Mouse (Mus musculus): ENCODE results near the gene Mapk13. TPM values are rescaled to one million over a fixed set of nuclear protein-coding genes. Genes with fewer than 3 reads are reported as not detected.
"Not testable (repeated sequence)": the region's sequence is repeated elsewhere in the genome, so short reads cannot be mapped to it uniquely, and the experiment has no call there.

Mapk13 gene
- polyA plus RNA-seq, 1 experiment from 2014 or later: 259 TPM

- Histone ChIP-seq H3K4me2 (ENCODE audit: low read depth, low read length) (no peak overlapping the region), H3K36me3 (ENCODE audit: control insufficient read depth, insufficient read depth, low read length) (peaks cover 14% of the 10 kb centered on the region), H3K27me3 (replicated peaks; ENCODE audit: control insufficient read depth, insufficient read depth, low read length) (no peaks in the 10 kb centered on the region), H3K4me1 (ENCODE audit: control insufficient read depth, insufficient read depth, low read length) (peaks cover 21% of the 10 kb centered on the region), H3K9ac (ENCODE audit: low read depth, low read length) (no peak overlapping the region), H3K9me3 (ENCODE audit: control insufficient read depth, low read length) (no peaks in the 10 kb centered on the region), H3K4me3 (ENCODE audit: low read length) (no peak overlapping the region), H3K27ac (ENCODE audit: low read length) (no peak overlapping the region)
- 86% methylated on average over 6 of the region's 6 CpGs for WGBS
- ATAC-seq: no peak
Observed at GRCm38 (mm10) chr17:28804973-28805372, 35.9 kb downstream of the Mapk13 start.

GRCm38 (mm10) chr17:28806770-28807169 lies 37.7 kb downstream of the Mapk13 start:
- peak overlapping the region; percentile 72 for H3K27ac ChIP-seq (ENCODE audit: low read length)
- H3K4me3 ChIP-seq (ENCODE audit: low read length): no peak overlapping the region
- ATAC-seq: peak; percentile 53
- H3K4me1 ChIP-seq (ENCODE audit: control insufficient read depth, insufficient read depth, low read length): peaks cover 21% of the 10 kb centered on the region
- H3K9me3 ChIP-seq (ENCODE audit: control insufficient read depth, low read length): no peaks in the 10 kb centered on the region
- WGBS: 77% methylated on average over 19 of the region's 19 CpGs
- 0 out of 2 replicates have a peak overlapping the region, but pooled peaks have one; percentile 27 for H3K9ac ChIP-seq (ENCODE audit: low read depth, low read length)
- peak overlapping the region; percentile 24; the same call in 1 of the 2 replicates for H3K4me2 ChIP-seq (ENCODE audit: low read depth, low read length)
- no peaks in the 10 kb centered on the region for H3K27me3 ChIP-seq (replicated peaks; ENCODE audit: control insufficient read depth, insufficient read depth, low read length)
- peaks cover 16% of the 10 kb centered on the region for H3K36me3 ChIP-seq (ENCODE audit: control insufficient read depth, insufficient read depth, low read length)

GRCm38 (mm10) chr17:28808714-28809113 lies 39.6 kb downstream of the Mapk13 start:
- peaks cover 21% of the 10 kb centered on the region for H3K36me3 ChIP-seq (ENCODE audit: control insufficient read depth, insufficient read depth, low read length)
- peak; percentile 27 for ATAC-seq

GRCm38 (mm10) chr17:28809175-28809831 lies 40.2 kb downstream of the Mapk13 start:
- Histone ChIP-seq H3K9me3 (ENCODE audit: control insufficient read depth, low read length) (no peaks in the 10 kb centered on the region), H3K4me3 (ENCODE audit: low read length) (no peak overlapping the region), H3K9ac (ENCODE audit: low read depth, low read length) (no peak overlapping the region; the same call in 1 of the 2 replicates), H3K4me1 (ENCODE audit: control insufficient read depth, insufficient read depth, low read length) (peaks cover 16% of the 10 kb centered on the region), H3K27ac (ENCODE audit: low read length) (peak overlapping the region; percentile 92), H3K4me2 (ENCODE audit: low read depth, low read length) (no peak overlapping the region), H3K27me3 (replicated peaks; ENCODE audit: control insufficient read depth, insufficient read depth, low read length) (no peaks in the 10 kb centered on the region), H3K36me3 (ENCODE audit: control insufficient read depth, insufficient read depth, low read length) (peaks cover 21% of the 10 kb centered on the region)
- WGBS: 78% methylated on average over 10 of the region's 10 CpGs
- peak; percentile 79 for ATAC-seq

More at GRCm38 (mm10) chr17:28808714-28809113, 39.6 kb downstream of the Mapk13 start:
- H3K4me1 ChIP-seq (ENCODE audit: control insufficient read depth, insufficient read depth, low read length): peaks cover 19% of the 10 kb centered on the region
- peak overlapping the region; percentile 92 for H3K27ac ChIP-seq (ENCODE audit: low read length)
- H3K27me3 ChIP-seq (replicated peaks; ENCODE audit: control insufficient read depth, insufficient read depth, low read length): no peaks in the 10 kb centered on the region
- 89% methylated on average over 8 of the region's 8 CpGs for WGBS
- no peak overlapping the region for H3K4me2 ChIP-seq (ENCODE audit: low read depth, low read length)
- H3K4me3 ChIP-seq (ENCODE audit: low read length): no peak overlapping the region
- no peaks in the 10 kb centered on the region for H3K9me3 ChIP-seq (ENCODE audit: control insufficient read depth, low read length)
- H3K9ac ChIP-seq (ENCODE audit: low read depth, low read length): no peak overlapping the region; the same call in 1 of the 2 replicates

GRCm38 (mm10) chr17:28812345-28812744 lies 43.2 kb downstream of the Mapk13 start:
- H3K27ac ChIP-seq (ENCODE audit: low read length): peak overlapping the region; percentile 87
- H3K9ac ChIP-seq (ENCODE audit: low read depth, low read length): no peak overlapping the region
- peaks cover 27% of the 10 kb centered on the region for H3K4me1 ChIP-seq (ENCODE audit: control insufficient read depth, insufficient read depth, low read length)
- peaks cover 22% of the 10 kb centered on the region for H3K36me3 ChIP-seq (ENCODE audit: control insufficient read depth, insufficient read depth, low read length)
- H3K9me3 ChIP-seq (ENCODE audit: control insufficient read depth, low read length): no peaks in the 10 kb centered on the region
- 62% methylated on average over 10 of the region's 10 CpGs for WGBS
- H3K27me3 ChIP-seq (replicated peaks; ENCODE audit: control insufficient read depth, insufficient read depth, low read length): no peaks in the 10 kb centered on the region
- no peak overlapping the region for H3K4me3 ChIP-seq (ENCODE audit: low read length)
- peak; percentile 68 for ATAC-seq
- H3K4me2 ChIP-seq (ENCODE audit: low read depth, low read length): no peak overlapping the region

GRCm38 (mm10) chr17:28814529-28815097 lies 45.5 kb downstream of the Mapk13 start:
- WGBS: 90% methylated on average over 18 of the region's 18 CpGs
- H3K4me3 ChIP-seq (ENCODE audit: low read length): no peak overlapping the region
- H3K27me3 ChIP-seq (replicated peaks; ENCODE audit: control insufficient read depth, insufficient read depth, low read length): no peaks in the 10 kb centered on the region
- H3K9ac ChIP-seq (ENCODE audit: low read depth, low read length): no peak overlapping the region
- no peak for ATAC-seq
- H3K4me2 ChIP-seq (ENCODE audit: low read depth, low read length): no peak overlapping the region
- H3K4me1 ChIP-seq (ENCODE audit: control insufficient read depth, insufficient read depth, low read length): peaks cover 25% of the 10 kb centered on the region
- H3K36me3 ChIP-seq (ENCODE audit: control insufficient read depth, insufficient read depth, low read length): peaks cover 35% of the 10 kb centered on the region
- peak overlapping the region; percentile 21; the same call in 1 of the 2 replicates for H3K27ac ChIP-seq (ENCODE audit: low read length)
- no peaks in the 10 kb centered on the region for H3K9me3 ChIP-seq (ENCODE audit: control insufficient read depth, low read length)

GRCm38 (mm10) chr17:28815384-28816004 lies 46.4 kb downstream of the Mapk13 start:
- H3K27me3 ChIP-seq (replicated peaks; ENCODE audit: control insufficient read depth, insufficient read depth, low read length): no peaks in the 10 kb centered on the region
- ATAC-seq: no peak
- 61% methylated on average over 10 of the region's 10 CpGs for WGBS
- H3K4me1 ChIP-seq (ENCODE audit: control insufficient read depth, insufficient read depth, low read length): peaks cover 25% of the 10 kb centered on the region
- peaks cover 35% of the 10 kb centered on the region for H3K36me3 ChIP-seq (ENCODE audit: control insufficient read depth, insufficient read depth, low read length)
- no peak overlapping the region for H3K9ac ChIP-seq (ENCODE audit: low read depth, low read length)
- no peaks in the 10 kb centered on the region for H3K9me3 ChIP-seq (ENCODE audit: control insufficient read depth, low read length)
- H3K4me3 ChIP-seq (ENCODE audit: low read length): no peak overlapping the region
- H3K4me2 ChIP-seq (ENCODE audit: low read depth, low read length): no peak overlapping the region
- peak overlapping the region; percentile 29; the same call in 1 of the 2 replicates for H3K27ac ChIP-seq (ENCODE audit: low read length)

- Histone ChIP-seq H3K36me3 (ENCODE audit: control insufficient read depth, insufficient read depth, low read length) (peaks cover 38% of the 10 kb centered on the region), H3K27ac (ENCODE audit: low read length) (peak overlapping the region; percentile 95), H3K4me1 (ENCODE audit: control insufficient read depth, insufficient read depth, low read length) (peaks cover 25% of the 10 kb centered on the region), H3K4me2 (ENCODE audit: low read depth, low read length) (peak overlapping the region; percentile 9; the same call in 1 of the 2 replicates), H3K9ac (ENCODE audit: low read depth, low read length) (0 out of 2 replicates have a peak overlapping the region, but pooled peaks have one; percentile 22)
- 93% methylated on average over 10 of the region's 10 CpGs for WGBS
- not testable (repeated sequence) for H3K9me3 ChIP-seq (ENCODE audit: control insufficient read depth, low read length); H3K4me3 ChIP-seq (ENCODE audit: low read length); H3K27me3 ChIP-seq (replicated peaks; ENCODE audit: control insufficient read depth, insufficient read depth, low read length); ATAC-seq
Observed at GRCm38 (mm10) chr17:28816326-28816725, 47.2 kb downstream of the Mapk13 start.
